Mouse (Mus musculus) embryonic facial prominence, embryonic 11.5 days (tissue): ENCODE measurements around the gene Cyb5r3. TPM values are rescaled to one million over a fixed set of nuclear protein-coding genes. Genes with fewer than 3 reads are reported as not detected.
"Not testable (repeated sequence)": the region's sequence is repeated elsewhere in the genome, so short reads cannot be mapped to it uniquely, and the experiment has no call there.

Source experiments
- ATAC-seq: fragments of 200-750 bp; cut with Nextera tagmentation; replicated peaks from 2 replicates; pipeline ENCODE4 v1.8.0; 2017; ENCODE audit warnings: low read depth; ENCODE audit not compliant: insufficient number of reproducible peaks, low FRiP score, low TSS enrichment
- DNase-seq: peaks from one replicate; pipeline ENCODE4 v3.0.0-alpha.2; 2015; ENCODE audit warnings: low spot score
- H3K27ac ChIP-seq: fragments of 300-500 bp; sonication (generic); replicated peaks from 2 replicates; pipeline ENCODE4 v1.5.1; 2014; ENCODE audit warnings: mild to moderate bottlenecking, low read depth, low read length, control low read depth
- H3K27me3 ChIP-seq: fragments of 300-500 bp; sonication (generic); 2 replicates; pipeline ENCODE4 v1.6.1; 2014; ENCODE audit warnings: mild to moderate bottlenecking, low read length, moderate library complexity, mixed read lengths; ENCODE audit not compliant: control insufficient read depth, insufficient read depth
- H3K36me3 ChIP-seq: fragments of 300-500 bp; sonication (generic); replicated peaks from 2 replicates; pipeline ENCODE4 v1.6.1; 2014; ENCODE audit warnings: low read depth, mild to moderate bottlenecking, low read length, moderate library complexity, mixed read lengths; ENCODE audit not compliant: control insufficient read depth, insufficient read depth
- H3K4me1 ChIP-seq: fragments of 300-500 bp; sonication (generic); 2 replicates; pipeline ENCODE4 v1.6.1; 2014; ENCODE audit warnings: low read length, mixed read lengths; ENCODE audit not compliant: control insufficient read depth, insufficient read depth
- H3K4me2 ChIP-seq: fragments of 300-500 bp; sonication (generic); 2 replicates; pipeline ENCODE4 v1.6.1; 2014; ENCODE audit warnings: low read depth, mild to moderate bottlenecking, control low read depth, low read length, moderate library complexity
- H3K4me3 ChIP-seq: fragments of 300-500 bp; sonication (generic); 2 replicates; pipeline ENCODE4 v1.5.1; 2014; ENCODE audit warnings: low read depth, low read length, control low read depth
- H3K9ac ChIP-seq: fragments of 300-500 bp; sonication (generic); replicated peaks from 2 replicates; pipeline ENCODE4 v1.6.1; 2014; ENCODE audit warnings: mild to moderate bottlenecking, control low read depth, low read length
- H3K9me3 ChIP-seq: fragments of 300-500 bp; sonication (generic); replicated peaks from 2 replicates; pipeline ENCODE4 v1.6.1; 2016; ENCODE audit warnings: mild to moderate bottlenecking, low read length, inconsistent platforms, mixed read lengths; ENCODE audit not compliant: control insufficient read depth
- WGBS: fragments of 180-500 bp; shearing (Covaris S2); extraction: QIAGEN DNeasy Blood & Tissue Kit; methylation state at CpG from one replicate; pipeline ENCODE4 v1.1.7; 2014; 5-methylcytosine and 5-hydroxymethylcytosine counted together
- polyA plus RNA-seq: library from polyadenylated mRNA; unstranded; fragments of >200 nt; fragmentation: Nextera tagmentation; extraction: Ambion mirVana; gene quantifications from 2 replicates; pipeline ENCODE4 v1.2.1, GENCODE M21; 2014

Gene Cyb5r3
- polyA plus RNA-seq, 1 experiment from 2014 or later, result 106 TPM

- Histone ChIP-seq H3K4me1 (no peaks in the 10 kb centered on the region), H3K4me3 (no peak overlapping the region), H3K27ac (no peak overlapping the region), H3K36me3 (peaks cover 19% of the 10 kb centered on the region), H3K27me3 (no peaks in the 10 kb centered on the region), H3K9ac (no peak overlapping the region), H3K9me3 (no peaks in the 10 kb centered on the region), H3K4me2 (no peak overlapping the region)
- DNase-seq (no peak), ATAC-seq (no peak)
- WGBS, result 94% methylated on average over 6 of the region's 6 CpGs
These were observed 37.7 kb downstream of the Cyb5r3 start for GRCm38 (mm10) chr15:83134671-83135070.

DNA sequence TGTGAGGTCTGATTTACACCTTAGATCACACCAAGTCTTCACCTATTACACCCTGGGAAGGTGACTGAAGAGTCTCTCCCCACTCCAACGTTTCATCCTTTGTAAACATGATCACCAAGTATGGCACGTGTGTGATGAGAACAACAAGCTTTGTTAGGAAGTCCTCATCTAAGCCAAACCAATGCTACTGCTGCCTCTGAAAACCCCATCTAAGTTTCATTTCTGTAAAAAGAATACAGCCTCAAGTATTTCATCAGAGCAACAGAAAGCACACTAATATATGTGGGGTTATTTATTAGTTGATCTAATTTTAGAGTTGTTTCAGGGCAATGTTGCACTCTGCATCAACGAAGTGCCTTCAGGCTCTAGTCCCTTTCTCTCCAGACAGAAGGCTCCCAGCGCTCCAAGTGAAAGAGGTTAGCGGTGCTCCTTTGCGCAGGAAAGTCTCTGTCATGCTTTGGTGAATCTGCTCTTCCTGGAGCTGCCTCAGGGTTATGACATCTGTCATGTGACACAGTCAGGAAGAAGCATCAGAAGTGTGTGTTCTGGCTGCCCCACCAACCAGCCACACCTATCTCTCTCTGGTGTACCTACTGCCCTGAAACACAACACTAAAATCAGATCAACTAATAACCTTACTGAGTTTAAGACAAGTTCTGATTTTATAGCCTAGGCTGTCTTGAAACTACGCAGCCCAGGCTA is 42.7 kb downstream of the Cyb5r3 start:
- Histone ChIP-seq H3K4me1 (no peaks in the 10 kb centered on the region), H3K36me3 (peaks cover 37% of the 10 kb centered on the region), H3K27ac (no peak overlapping the region), H3K4me3 (no peak overlapping the region), H3K4me2 (no peak overlapping the region), H3K27me3 (no peaks in the 10 kb centered on the region), H3K9me3 (no peaks in the 10 kb centered on the region), H3K9ac (no peak overlapping the region)
- 96% methylated on average over 7 of the region's 7 CpGs for WGBS
- no peak for ATAC-seq
- DNase-seq, result no peak

GRCm38 (mm10) chr15:83127037-83127436 is 45.4 kb downstream of the Cyb5r3 start:
- WGBS, result 82% methylated on average over 3 of the region's 3 CpGs
- H3K4me3 ChIP-seq, ATAC-seq: not testable (repeated sequence)

GRCm38 (mm10) chr15:83126582-83126981 is 45.8 kb downstream of the Cyb5r3 start:
- H3K4me1 ChIP-seq, result no peaks in the 10 kb centered on the region
- no peak overlapping the region for H3K4me2 ChIP-seq
- no peak overlapping the region for H3K4me3 ChIP-seq
- 92% methylated on average over 9 of the region's 9 CpGs for WGBS
- H3K27me3 ChIP-seq, result no peaks in the 10 kb centered on the region
- ATAC-seq (no peak), DNase-seq (no peak)
- H3K9ac ChIP-seq, result no peak overlapping the region
- H3K36me3 ChIP-seq, result peaks cover 24% of the 10 kb centered on the region
- H3K9me3 ChIP-seq, result no peaks in the 10 kb centered on the region
- H3K27ac ChIP-seq, result no peak overlapping the region

More at GRCm38 (mm10) chr15:83127037-83127436, 45.4 kb downstream of the Cyb5r3 start:
- not testable (repeated sequence) for H3K4me1 ChIP-seq, H3K9me3 ChIP-seq, H3K27ac ChIP-seq, H3K4me2 ChIP-seq, DNase-seq, H3K9ac ChIP-seq, H3K27me3 ChIP-seq
- peaks cover 28% of the 10 kb centered on the region for H3K36me3 ChIP-seq

DNA sequence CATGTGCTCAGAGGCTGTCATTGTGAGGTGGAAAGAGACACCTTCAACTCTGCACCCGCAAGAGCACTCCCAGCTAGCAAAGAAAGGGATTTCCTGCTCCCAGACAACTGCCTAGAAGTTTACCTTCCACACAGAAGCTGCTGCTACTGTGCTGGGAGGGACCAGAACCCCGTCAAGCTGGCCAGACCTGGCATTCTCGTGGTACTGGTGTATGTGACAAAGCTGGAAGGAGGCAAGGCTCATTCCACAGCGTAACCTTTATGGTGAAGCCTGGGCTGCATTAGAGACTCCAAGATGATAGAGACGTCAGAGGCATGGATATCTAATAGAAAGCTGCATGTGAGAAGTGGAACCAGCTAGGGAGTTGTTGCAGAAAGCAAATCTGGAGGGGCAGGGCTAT is 47.8 kb downstream of the Cyb5r3 start:
- DNase-seq (no peak), ATAC-seq (no peak)
- Histone ChIP-seq H3K27ac (no peak overlapping the region), H3K9ac (no peak overlapping the region), H3K36me3 (peaks cover 20% of the 10 kb centered on the region), H3K4me3 (no peak overlapping the region), H3K4me1 (no peaks in the 10 kb centered on the region), H3K9me3 (no peaks in the 10 kb centered on the region), H3K27me3 (no peaks in the 10 kb centered on the region), H3K4me2 (no peak overlapping the region)
- 68% methylated on average over 5 of the region's 5 CpGs for WGBS

GRCm38 (mm10) chr15:83122566-83123145 is 49.7 kb downstream of the Cyb5r3 start, which contains the start of gene Rrp7a:
TSS of gene Rrp7a (minus strand) at chr15:83122801.
- Histone ChIP-seq H3K4me1 (no peaks in the 10 kb centered on the region), H3K36me3 (peaks cover 8% of the 10 kb centered on the region)
- ATAC-seq, result peak; percentile 84

GRCm38 (mm10) chr15:83121709-83122565 is 50.5 kb downstream of the Cyb5r3 start:
- Histone ChIP-seq H3K27ac (peak overlapping the region; percentile 41; the same call in 1 of the 2 replicates), H3K27me3 (no peaks in the 10 kb centered on the region), H3K9ac (peak overlapping the region; percentile 71), H3K4me2 (peak overlapping the region; percentile 70), H3K9me3 (no peaks in the 10 kb centered on the region), H3K4me3 (peak overlapping the region; percentile 87), H3K4me1 (no peaks in the 10 kb centered on the region), H3K36me3 (peaks cover 9% of the 10 kb centered on the region)
- DNase-seq, result peak; percentile 64
- WGBS, result 3% methylated on average over 43 of the region's 43 CpGs
- ATAC-seq, result peak; percentile 45

More at GRCm38 (mm10) chr15:83122566-83123145, 49.7 kb downstream of the Cyb5r3 start, which contains the start of gene Rrp7a:
- 10% methylated on average over 32 of the region's 32 CpGs for WGBS
- H3K9ac ChIP-seq, result peak within 1 kb of the TSS; percentile 71
- peak within 1 kb of the TSS; percentile 87 for H3K4me3 ChIP-seq
- no peaks in the 10 kb centered on the region for H3K9me3 ChIP-seq
- peak; percentile 92 for DNase-seq
- no peaks in the 10 kb centered on the region for H3K27me3 ChIP-seq
- H3K4me2 ChIP-seq, result peak within 1 kb of the TSS; percentile 70
- peak within 1 kb of the TSS; percentile 41; the same call in 1 of the 2 replicates for H3K27ac ChIP-seq
